Mouse (Mus musculus) MEL (cell line): ENCODE data around the gene Ifit1bl1.
"Not testable (repeated sequence)": the region's sequence is repeated elsewhere in the genome, so short reads cannot be mapped to it uniquely, and the experiment has no call there.

Experiments
- CTCF ChIP-seq, 3 experiments: IDR thresholded peaks in 2 of 3; conservative IDR thresholded peaks in 1 of 3; 2 replicates each; pipeline ENCODE4 v1.5.1; 2011 to 2012; ENCODE audit warnings: low read length in 3 of 3, low read depth in 2 of 3, mild to moderate bottlenecking in 2 of 3, improper control_type of control experiment in 1 of 3, inconsistent platforms in 1 of 3, mixed read lengths in 1 of 3, moderate library complexity in 1 of 3; ENCODE audit not compliant: control insufficient read depth in 1 of 3, insufficient read depth in 1 of 3, poor library complexity in 1 of 3, severe bottlenecking in 1 of 3
- ELF1 ChIP-seq: IDR thresholded peaks from 2 replicates; pipeline ENCODE4 v1.6.1; 2014; ENCODE audit warnings: low read depth, mild to moderate bottlenecking, inconsistent platforms, low read length, improper control_type of control experiment, moderate library complexity
- EP300 ChIP-seq, 2 experiments: IDR thresholded peaks; 2 replicates each; pipeline ENCODE4 v1.6.1; 2011; ENCODE audit warnings: improper control_type of control experiment in 2 of 2, low read length in 2 of 2, low read depth in 1 of 2, mild to moderate bottlenecking in 1 of 2
- GATA1 ChIP-seq: IDR thresholded peaks from 2 replicates; pipeline ENCODE4 v1.6.1; 2011; ENCODE audit warnings: low read depth, low read length, improper control_type of control experiment
- KAT2A ChIP-seq: conservative IDR thresholded peaks from 2 replicates; pipeline ENCODE4 v1.6.1; 2012; ENCODE audit warnings: low read depth, low read length, improper control_type of control experiment, inconsistent platforms
- POLR2A ChIP-seq, 2 experiments: IDR thresholded peaks; 2 replicates each; pipeline ENCODE4 v1.6.1; 2011 to 2012; ENCODE audit warnings: low read length in 2 of 2, mild to moderate bottlenecking in 2 of 2, control low read depth in 1 of 2, improper control_type of control experiment in 1 of 2, low read depth in 1 of 2, moderate library complexity in 1 of 2; ENCODE audit not compliant: control insufficient read depth in 1 of 2, insufficient read depth in 1 of 2, poor library complexity in 1 of 2
- RCOR1 ChIP-seq: IDR thresholded peaks from 2 replicates; pipeline ENCODE4 v1.6.1; 2012; ENCODE audit warnings: low read depth, mild to moderate bottlenecking, inconsistent platforms, low read length, improper control_type of control experiment
- SIN3A ChIP-seq: IDR thresholded peaks from 2 replicates; pipeline ENCODE4 v1.6.1; 2012; ENCODE audit warnings: low read length, improper control_type of control experiment, inconsistent platforms
- TAL1 ChIP-seq: IDR thresholded peaks from 2 replicates; pipeline ENCODE4 v1.6.1; 2012; ENCODE audit warnings: mild to moderate bottlenecking, inconsistent platforms, low read length, moderate library complexity, mixed read lengths
- TBP ChIP-seq: IDR thresholded peaks from 2 replicates; pipeline ENCODE4 v1.8.0; 2011; ENCODE audit warnings: low read depth, low read length, improper control_type of control experiment
- ZMIZ1 ChIP-seq: IDR thresholded peaks from 2 replicates; pipeline ENCODE4 v1.6.1; 2012; ENCODE audit warnings: low read depth, mild to moderate bottlenecking, inconsistent platforms, low read length, improper control_type of control experiment, moderate library complexity

DNA sequence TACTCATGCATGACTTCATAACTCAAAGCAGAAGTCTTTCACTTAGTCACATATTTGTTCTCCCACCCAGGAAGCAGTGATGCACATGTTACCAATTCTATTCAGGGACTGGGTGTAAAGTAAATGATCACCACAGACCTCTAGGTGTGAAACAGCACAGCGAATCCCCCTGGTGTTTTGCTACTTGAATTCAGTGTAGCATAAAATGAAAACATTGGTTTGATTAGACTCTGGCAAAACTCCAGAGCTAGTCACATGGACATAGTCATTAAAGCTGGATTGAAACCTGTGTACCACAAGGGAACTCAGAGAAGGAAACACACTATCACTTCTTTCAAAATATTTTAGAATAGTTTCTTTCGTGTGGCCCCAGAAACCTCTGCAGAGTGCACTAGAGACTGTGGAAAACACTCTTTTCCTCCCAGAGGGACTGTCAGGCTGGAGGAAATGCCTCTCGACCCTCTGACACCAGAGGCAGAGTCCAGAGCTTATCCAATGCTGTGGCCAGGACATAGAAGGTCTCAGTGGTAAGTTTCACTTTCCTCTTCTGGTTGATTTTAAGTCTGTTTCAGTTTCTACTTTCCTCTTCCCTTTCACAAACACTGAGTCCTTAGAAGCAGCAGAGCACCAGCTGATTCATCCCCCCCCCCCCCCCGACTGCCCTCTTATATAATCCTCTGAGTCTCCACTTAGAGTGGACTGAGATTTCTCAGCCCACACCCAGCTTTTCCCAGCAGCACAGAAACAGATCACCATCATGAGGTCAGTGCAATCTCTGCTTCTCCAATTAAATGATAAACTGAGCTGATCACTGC, 5.7 kb upstream of the Ifit1bl1 start, which contains the start of gene Ifit3b:
- not testable (repeated sequence) for TF ChIP-seq TBP; ZMIZ1; RCOR1; EP300 (IDR thresholded peaks at IDR 0.05; ENCODE audit: low read depth in 1 of 2, low read length in 2 of 2); ELF1; POLR2A (IDR thresholded peaks at IDR 0.05; ENCODE audit: control insufficient read depth in 1 of 2, insufficient read depth in 1 of 2, low read depth in 1 of 2, low read length in 2 of 2, poor library complexity in 1 of 2); KAT2A; SIN3A; CTCF (IDR thresholded peaks at IDR 0.05 in 2 of 3, conservative IDR thresholded peaks at IDR 0.05 in 1 of 3; ENCODE audit: control insufficient read depth in 1 of 3, insufficient read depth in 1 of 3, low read depth in 2 of 3, low read length in 3 of 3, poor library complexity in 1 of 3, severe bottlenecking in 1 of 3); TAL1; GATA1
